Mouse (Mus musculus): Measurements from ENCODE around the gene Scin. TPM values are rescaled to one million over a fixed set of nuclear protein-coding genes. Genes with fewer than 3 reads are reported as not detected.

The Scin gene
- polyA plus RNA-seq, 1 experiment from 2014 or later: not detected

- H3K9me3 ChIP-seq (replicated peaks): no peaks in the 10 kb centered on the region
- no peaks in the 10 kb centered on the region for H3K27me3 ChIP-seq
- no peak for ATAC-seq
- H3K27ac ChIP-seq: no peak overlapping the region
- WGBS: 85% methylated on average over 6 of the region's 6 CpGs
- no peak overlapping the region for H3K4me2 ChIP-seq
- no peak overlapping the region for H3K4me3 ChIP-seq
- H3K4me1 ChIP-seq: peaks cover 12% of the 10 kb centered on the region; the same call in 1 of the 2 replicates
- no peaks in the 10 kb centered on the region for H3K36me3 ChIP-seq (ENCODE audit: poor library complexity, severe bottlenecking)
- H3K9ac ChIP-seq: no peak overlapping the region
These were observed 116.0 kb downstream of the Scin start for GRCm38 (mm10) chr12:40017955-40018505.

GRCm38 (mm10) chr12:40016648-40017460 lies 117.2 kb downstream of the Scin start:
- H3K4me1 ChIP-seq: peaks cover 12% of the 10 kb centered on the region; the same call in 1 of the 2 replicates
- H3K4me2 ChIP-seq: peak overlapping the region; percentile 45
- H3K9ac ChIP-seq: peak overlapping the region; percentile 47
- H3K36me3 ChIP-seq (ENCODE audit: poor library complexity, severe bottlenecking): no peaks in the 10 kb centered on the region
- peak; percentile 50 for ATAC-seq
- no peaks in the 10 kb centered on the region for H3K27me3 ChIP-seq
- H3K27ac ChIP-seq: no peak overlapping the region
- H3K9me3 ChIP-seq (replicated peaks): no peaks in the 10 kb centered on the region
- 50% methylated on average over 19 of the region's 19 CpGs for WGBS
- no peak overlapping the region for H3K4me3 ChIP-seq

- ATAC-seq: no peak
- peaks cover 12% of the 10 kb centered on the region; the same call in 1 of the 2 replicates for H3K4me1 ChIP-seq
- H3K9me3 ChIP-seq (replicated peaks): no peaks in the 10 kb centered on the region
- H3K27ac ChIP-seq: no peak overlapping the region
- 58% methylated on average over 9 of the region's 9 CpGs for WGBS
- no peak overlapping the region for H3K4me3 ChIP-seq
- no peaks in the 10 kb centered on the region for H3K27me3 ChIP-seq
- H3K4me2 ChIP-seq: no peak overlapping the region
- no peak overlapping the region for H3K9ac ChIP-seq
- H3K36me3 ChIP-seq (ENCODE audit: poor library complexity, severe bottlenecking): no peaks in the 10 kb centered on the region
These were observed 118.0 kb downstream of the Scin start for GRCm38 (mm10) chr12:40016068-40016467.

- 65% methylated on average over 2 of the region's 2 CpGs for WGBS
- H3K36me3 ChIP-seq (ENCODE audit: poor library complexity, severe bottlenecking): no peaks in the 10 kb centered on the region
- H3K4me2 ChIP-seq: no peak overlapping the region
- no peaks in the 10 kb centered on the region for H3K9me3 ChIP-seq (replicated peaks)
- ATAC-seq: no peak
- no peaks in the 10 kb centered on the region for H3K27me3 ChIP-seq
- H3K27ac ChIP-seq: no peak overlapping the region
- no peak overlapping the region for H3K4me3 ChIP-seq
- H3K9ac ChIP-seq: no peak overlapping the region
- H3K4me1 ChIP-seq: no peaks in the 10 kb centered on the region
These were observed 124.2 kb downstream of the Scin start for GRCm38 (mm10) chr12:40009866-40010265.

Other genes starting within 250 kb of the Scin start
- 65.0 and 69.9 TPM in 2 replicates for gene Arl4a, start 96.2 kb downstream of the Scin start, polyA plus RNA-seq (2015; fragmentation: Nextera tagmentation; extraction: Ambion mirVana)
- gene Lsmem1, start 65.3 kb upstream of the Scin start, polyA plus RNA-seq (2015; fragmentation: Nextera tagmentation; extraction: Ambion mirVana): not detected in 2 replicates
- 183 and 186 TPM in 2 replicates for gene Ifrd1, start 114.3 kb upstream of the Scin start, polyA plus RNA-seq (2015; fragmentation: Nextera tagmentation; extraction: Ambion mirVana)